Mouse (Mus musculus) kidney, adult 2 months (tissue): ENCODE measurements around the gene Rad23a. TPM values are rescaled to one million over a fixed set of nuclear protein-coding genes. Genes with fewer than 3 reads are reported as not detected.

Experiments used
- DNase-seq: peaks from one replicate; pipeline ENCODE4 v3.0.0; 2021
- H3K27ac ChIP-seq: fragments of 200-500 bp; 2 replicates; pipeline ENCODE4 v1.5.1; 2012; ENCODE audit warnings: low read depth, low read length, control low read depth, inconsistent platforms; ENCODE audit not compliant: insufficient read depth
- H3K27me3 ChIP-seq: fragments of 200-500 bp; replicated peaks from 2 replicates; pipeline ENCODE4 v1.6.1; 2012; ENCODE audit warnings: mild to moderate bottlenecking, moderate library complexity, low read length, inconsistent platforms; ENCODE audit not compliant: control insufficient read depth, insufficient read depth
- H3K36me3 ChIP-seq: fragments of 200-500 bp; 2 replicates; pipeline ENCODE4 v1.6.1; 2012; ENCODE audit warnings: mild to moderate bottlenecking, moderate library complexity, low read length, inconsistent platforms; ENCODE audit not compliant: control insufficient read depth, insufficient read depth
- H3K4me1 ChIP-seq: fragments of 200-500 bp; 2 replicates; pipeline ENCODE4 v1.6.1; 2011; ENCODE audit warnings: low read length; ENCODE audit not compliant: control insufficient read depth, insufficient read depth
- H3K4me3 ChIP-seq: fragments of 200-500 bp; 2 replicates; pipeline ENCODE4 v1.5.1; 2011; ENCODE audit warnings: mild to moderate bottlenecking, low read depth, low read length, control low read depth; ENCODE audit not compliant: insufficient read depth
- CTCF ChIP-seq: fragments of 200-500 bp; conservative IDR thresholded peaks from 2 replicates; pipeline ENCODE4 v1.5.1; 2011; ENCODE audit warnings: low read depth, mild to moderate bottlenecking, control low read depth, low read length, moderate library complexity, mixed read lengths; ENCODE audit not compliant: insufficient read depth, insufficient read length
- POLR2A ChIP-seq: fragments of 200-500 bp; IDR thresholded peaks from one replicate; pipeline ENCODE4 v1.6.1; 2011; ENCODE audit warnings: low read depth, low read length, control low read depth
- WGBS: fragments of 180-500 bp; shearing (Covaris S2); methylation state at CpG from one replicate; pipeline ENCODE4 v1.1.7; 2018; 5-methylcytosine and 5-hydroxymethylcytosine counted together
- polyA plus RNA-seq: library from polyadenylated mRNA; depleted of rRNA; stranded (reverse); fragments of >200 nt; gene quantifications from 2 replicates; pipeline ENCODE4 v1.2.3, GENCODE M21; 2012

Rad23a gene
- polyA plus RNA-seq, 1 experiment: 73.0 TPM

DNA sequence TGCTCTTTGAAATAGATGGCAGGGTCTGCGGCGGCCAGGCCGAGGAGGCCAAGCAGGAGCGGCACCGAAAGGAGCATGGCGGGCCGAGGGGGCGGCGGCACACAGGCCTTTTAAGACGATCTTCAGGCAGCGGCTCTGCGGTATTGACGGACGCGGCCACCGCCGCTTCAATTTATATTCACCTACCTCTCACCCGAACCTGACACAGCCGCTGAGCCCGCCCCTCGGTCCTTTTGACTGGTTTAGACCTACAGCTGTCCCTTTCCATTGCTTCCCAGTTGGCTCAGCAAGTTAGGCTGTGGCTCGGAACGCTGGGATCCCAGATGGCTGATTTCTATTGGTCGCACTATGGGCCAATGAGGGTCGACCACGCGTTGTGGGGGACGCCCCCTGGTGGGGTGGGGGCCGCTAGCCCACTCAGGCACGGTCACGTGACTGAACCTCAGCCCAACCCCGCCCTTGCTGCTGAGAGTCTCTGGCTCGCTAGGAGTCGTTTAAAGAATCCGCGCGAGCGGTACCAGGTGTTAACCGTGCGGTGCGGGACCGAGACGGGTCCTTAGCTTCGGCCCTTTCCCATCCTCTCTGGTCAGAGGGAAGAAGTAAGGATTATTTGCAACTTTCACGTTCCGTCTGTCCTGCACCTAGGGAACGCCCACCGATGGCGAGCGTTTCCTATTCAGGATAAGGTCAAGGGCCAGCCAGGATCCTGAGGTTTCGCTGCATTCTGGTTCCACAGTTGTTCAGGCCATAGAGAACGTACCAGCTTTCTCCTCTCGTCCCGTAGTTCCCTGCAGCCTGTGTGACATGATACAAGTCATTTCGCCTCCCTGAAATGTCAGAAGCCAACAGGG lies 6.5 kb upstream of the Rad23a start, which contains the start of gene Calr:
Gene Calr (minus strand): TSS at position 213 of the 851 bp plus-strand sequence.
- H3K4me1 ChIP-seq: peaks cover 11% of the 10 kb centered on the region
- peaks cover 9% of the 10 kb centered on the region for H3K36me3 ChIP-seq
- DNase-seq: peak; percentile 100
- H3K27me3 ChIP-seq: no peaks in the 10 kb centered on the region
- H3K4me3 ChIP-seq: peak within 1 kb of the TSS; percentile 92
- WGBS: 1% methylated on average over 55 of the region's 55 CpGs
- peak within 1 kb of the TSS; percentile 72 for H3K27ac ChIP-seq
- TF ChIP-seq POLR2A: peak; percentile 99
- TF ChIP-seq CTCF: no peak

DNA sequence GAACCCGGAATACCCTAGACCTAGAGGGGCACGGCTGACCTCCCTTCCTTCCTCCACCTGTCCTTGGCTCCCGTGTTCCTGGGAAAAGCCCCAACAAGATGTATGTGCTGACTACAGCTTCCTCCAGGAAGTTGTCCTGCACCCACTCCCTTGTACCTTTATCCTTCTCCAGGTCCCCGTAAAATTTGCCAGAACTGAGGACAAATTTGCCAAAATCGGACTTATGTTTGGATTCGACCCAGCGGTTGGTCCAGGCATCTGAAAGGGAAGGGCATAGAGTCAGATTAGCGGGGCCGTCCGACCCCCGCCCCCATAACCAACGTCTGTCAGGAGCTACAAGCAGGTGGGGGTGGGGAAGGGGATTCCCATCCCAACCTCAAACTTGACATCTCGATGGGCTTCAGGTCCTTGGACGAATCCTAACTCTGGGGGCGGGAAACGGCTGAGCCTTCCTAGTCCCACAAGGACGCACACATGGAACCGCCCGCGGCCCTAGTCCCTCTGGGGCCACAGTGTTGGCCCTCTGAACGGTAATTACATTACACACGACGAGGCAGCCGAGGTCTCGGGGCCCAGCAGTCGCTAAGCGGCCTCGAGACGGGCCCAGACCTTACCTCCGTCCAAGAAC lies 5.7 kb upstream of the Rad23a start:
- peaks cover 11% of the 10 kb centered on the region for H3K36me3 ChIP-seq
- no peaks in the 10 kb centered on the region for H3K27me3 ChIP-seq
- peaks cover 11% of the 10 kb centered on the region for H3K4me1 ChIP-seq
- WGBS: under 1% methylated on average over 30 of the region's 30 CpGs
- no peak for TF ChIP-seq CTCF
- TF ChIP-seq POLR2A: no peak
- peak; percentile 18 for DNase-seq
- H3K27ac ChIP-seq: peak overlapping the region; percentile 60
- H3K4me3 ChIP-seq: peak overlapping the region; percentile 92

DNA sequence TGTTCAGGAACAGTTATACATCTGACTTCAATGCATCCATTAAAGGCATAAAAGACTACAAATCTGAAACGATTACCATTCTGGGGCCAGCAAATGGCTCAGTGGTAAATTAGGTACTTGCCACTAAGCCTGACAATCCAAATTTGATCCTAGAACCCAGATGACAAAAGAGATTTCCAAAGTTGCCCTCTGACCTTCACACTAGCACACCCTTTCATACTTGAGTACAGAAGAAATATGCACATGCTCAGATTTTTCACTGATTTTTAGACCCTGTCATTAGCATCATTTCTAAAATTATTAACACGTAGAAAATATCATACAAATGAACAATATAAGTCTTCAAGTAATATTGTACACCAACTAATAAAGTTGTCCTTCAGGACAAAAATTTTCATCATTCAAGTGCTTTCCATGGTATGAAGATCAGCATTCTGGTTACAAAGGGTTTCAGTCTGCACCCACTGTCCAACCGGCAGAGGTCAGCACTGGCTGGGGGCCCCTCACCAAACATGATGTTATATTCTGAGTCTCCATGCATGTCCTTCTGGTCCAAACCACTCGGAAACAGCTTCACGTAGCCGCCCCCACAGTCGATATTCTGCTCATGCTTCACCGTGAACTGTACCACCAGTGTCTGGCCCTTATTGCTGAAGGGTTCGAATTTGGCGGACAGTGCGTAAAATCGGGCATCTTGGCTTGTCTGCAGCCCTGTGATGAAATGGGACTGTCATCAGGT lies 5.1 kb upstream of the Rad23a start:
- DNase-seq: peak; percentile 57
- no peak for TF ChIP-seq POLR2A
- peak; percentile 45 for TF ChIP-seq CTCF
- Histone ChIP-seq H3K36me3 (peaks cover 11% of the 10 kb centered on the region), H3K27me3 (no peaks in the 10 kb centered on the region), H3K4me3 (peak overlapping the region; percentile 92), H3K4me1 (peaks cover 11% of the 10 kb centered on the region), H3K27ac (peak overlapping the region; percentile 60)
- WGBS: 8% methylated on average over 12 of the region's 12 CpGs

DNA sequence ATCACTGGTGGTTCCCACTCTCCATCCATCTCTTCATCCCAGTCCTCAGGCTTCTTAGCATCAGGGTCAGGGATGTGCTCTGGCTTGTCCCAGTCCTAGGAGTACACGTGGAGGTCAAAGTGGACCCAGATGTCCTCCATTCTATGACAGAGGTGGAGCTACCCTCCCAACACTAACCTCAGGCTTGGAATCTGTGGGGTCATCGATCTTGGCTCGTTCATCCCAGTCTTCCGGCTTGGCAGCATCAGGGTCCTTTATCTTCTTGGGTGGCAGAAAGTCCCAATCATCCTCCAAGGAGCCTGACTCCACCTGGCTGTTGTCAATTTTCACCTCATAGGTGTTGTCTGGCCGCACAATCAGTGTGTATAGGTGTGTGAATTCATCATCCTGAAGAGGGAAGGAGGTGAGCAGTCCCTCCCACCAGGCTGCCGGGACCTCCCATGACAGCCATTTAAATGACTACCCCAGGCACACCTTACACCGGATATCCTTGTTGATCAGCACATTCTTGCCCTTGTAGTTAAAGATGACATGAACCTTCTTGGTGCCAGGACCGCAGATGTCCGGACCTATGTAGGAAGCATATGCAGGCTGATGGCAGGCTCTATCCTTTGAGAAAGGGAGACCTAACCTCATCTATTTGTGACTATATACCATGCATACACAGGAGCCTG lies 4.1 kb upstream of the Rad23a start:
- Histone ChIP-seq H3K4me3 (no peak overlapping the region; the same call in 1 of the 2 replicates), H3K27me3 (no peaks in the 10 kb centered on the region), H3K4me1 (peaks cover 11% of the 10 kb centered on the region), H3K36me3 (peaks cover 11% of the 10 kb centered on the region), H3K27ac (no peak overlapping the region)
- TF ChIP-seq CTCF (no peak), POLR2A (no peak)
- 54% methylated on average over 9 of the region's 9 CpGs for WGBS
- DNase-seq: no peak

DNA sequence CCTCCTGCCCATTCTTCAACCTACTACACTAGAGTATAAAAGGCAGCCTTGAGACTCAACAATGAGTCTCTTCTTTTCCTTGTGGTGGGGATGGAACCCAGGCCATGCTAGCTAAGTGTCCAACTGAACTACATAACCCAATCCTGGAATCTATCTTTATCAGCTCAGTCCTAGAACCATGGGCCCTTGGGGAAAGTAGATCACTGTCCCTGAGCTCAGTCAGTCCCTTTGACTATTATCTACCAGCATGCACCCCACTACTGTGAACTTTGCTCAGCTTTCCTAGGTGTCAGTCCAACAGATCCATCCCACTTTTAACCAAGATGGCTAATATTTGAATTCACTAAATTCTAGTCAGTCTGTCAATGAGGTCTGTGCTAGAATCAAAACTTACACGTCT lies 1.0 kb upstream of the Rad23a start:
- DNase-seq: no peak
- Histone ChIP-seq H3K27ac (no peak overlapping the region), H3K4me3 (no peak overlapping the region), H3K4me1 (peaks cover 5% of the 10 kb centered on the region; the same call in 1 of the 2 replicates), H3K27me3 (no peaks in the 10 kb centered on the region), H3K36me3 (peaks cover 13% of the 10 kb centered on the region)
- WGBS: 75% methylated on average over 1 of the region's 1 CpGs
- TF ChIP-seq CTCF (no peak), POLR2A (no peak)

DNA sequence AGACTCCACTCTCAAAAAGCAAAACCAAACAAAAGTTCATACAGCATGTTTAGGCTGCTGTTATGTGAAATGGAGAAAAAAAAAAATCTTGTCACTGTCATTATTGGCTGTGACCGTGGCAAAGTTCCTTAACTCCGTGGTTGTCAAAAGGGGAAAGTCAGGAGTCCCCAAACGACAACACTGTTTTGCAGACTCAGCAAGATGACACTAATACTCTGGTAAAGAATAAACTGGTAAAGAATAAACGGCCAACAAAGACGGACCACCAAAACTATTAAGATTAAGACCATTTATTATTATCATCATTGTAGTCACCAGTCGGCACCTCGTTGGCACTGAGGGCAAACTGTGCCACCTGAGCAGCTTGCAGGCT lies 604 bp downstream of the Rad23a start:
- no peak overlapping the region for H3K27ac ChIP-seq
- peaks cover 4% of the 10 kb centered on the region; the same call in 1 of the 2 replicates for H3K4me1 ChIP-seq
- no peak for DNase-seq
- under 1% methylated on average over 7 of the region's 7 CpGs for WGBS
- H3K4me3 ChIP-seq: peak overlapping the region; percentile 84
- H3K27me3 ChIP-seq: no peaks in the 10 kb centered on the region
- peaks cover 11% of the 10 kb centered on the region for H3K36me3 ChIP-seq
- TF ChIP-seq CTCF: no peak
- TF ChIP-seq POLR2A: no peak
